Mouse (Mus musculus): ENCODE results near the gene Gm7534. TPM values are rescaled to one million over a fixed set of nuclear protein-coding genes. Genes with fewer than 3 reads are reported as not detected.
"Not testable (repeated sequence)": the region's sequence is repeated elsewhere in the genome, so short reads cannot be mapped to it uniquely, and the experiment has no call there.

Gene Gm7534
- polyA plus RNA-seq, 1 experiment from 2014 or later, result not detected

DNA sequence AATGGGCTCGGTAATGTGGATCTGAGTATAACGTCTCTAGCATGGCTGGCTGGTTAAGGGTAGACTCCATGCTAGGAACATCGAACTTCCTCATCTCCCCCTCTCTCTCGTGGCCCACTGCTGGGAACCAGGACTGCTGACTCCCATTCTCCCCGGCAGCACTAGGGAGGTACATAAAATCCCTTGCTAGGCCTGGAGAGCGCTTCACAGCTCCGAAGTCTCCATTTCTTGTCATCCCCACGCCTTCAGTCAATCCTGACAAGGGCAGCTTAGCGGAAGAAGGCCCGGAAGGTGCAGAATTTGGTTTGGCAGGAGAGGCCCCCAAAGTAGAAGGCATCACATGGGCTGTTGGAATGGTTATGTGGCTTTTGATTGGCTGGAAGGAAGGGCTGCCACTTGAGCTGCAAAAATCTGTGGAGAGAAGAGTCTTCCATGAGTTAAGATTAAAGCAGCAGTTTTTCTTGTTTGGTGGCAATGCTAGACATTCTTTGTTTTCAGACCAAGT lies 46.8 kb downstream of the Gm7534 start:
- H3K4me1 ChIP-seq (ENCODE audit: control insufficient read depth, insufficient read depth, low read length), result peaks cover 7% of the 10 kb centered on the region; the same call in 1 of the 2 replicates
- H3K4me3 ChIP-seq (ENCODE audit: low read length), result no peak overlapping the region
- no peak overlapping the region for H3K4me2 ChIP-seq (ENCODE audit: low read depth, low read length)
- H3K9me3 ChIP-seq (ENCODE audit: control insufficient read depth, low read length), result no peaks in the 10 kb centered on the region
- peaks cover 16% of the 10 kb centered on the region for H3K36me3 ChIP-seq (ENCODE audit: control insufficient read depth, insufficient read depth, low read length)
- 95% methylated on average over 10 of the region's 10 CpGs for WGBS
- H3K27me3 ChIP-seq (replicated peaks; ENCODE audit: control insufficient read depth, insufficient read depth, low read length), result no peaks in the 10 kb centered on the region
- H3K9ac ChIP-seq (ENCODE audit: low read depth, low read length), result no peak overlapping the region
- H3K27ac ChIP-seq (ENCODE audit: low read length), result no peak overlapping the region
- ATAC-seq, result no peak

DNA sequence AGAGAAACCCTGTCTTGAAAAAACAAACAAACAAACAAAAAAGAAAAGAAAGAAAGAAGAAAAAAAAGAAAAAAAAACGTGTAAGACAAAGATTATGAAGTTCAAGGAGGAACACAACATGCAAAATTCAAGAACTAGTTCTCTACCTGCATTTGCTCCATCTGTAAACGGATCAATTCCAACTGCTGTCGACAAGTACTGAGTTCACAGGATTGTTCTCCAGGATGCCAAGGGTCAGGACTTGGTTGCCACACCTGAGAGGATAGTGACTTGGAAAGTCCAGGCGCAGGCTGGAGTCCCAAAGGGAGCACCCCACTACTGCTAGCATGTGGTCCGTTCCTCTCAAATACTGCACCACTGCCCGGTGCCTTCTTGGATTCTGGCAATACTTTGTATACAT lies 47.3 kb downstream of the Gm7534 start:
- 88% methylated on average over 6 of the region's 6 CpGs for WGBS
- Histone ChIP-seq H3K4me2 (ENCODE audit: low read depth, low read length) (no peak overlapping the region), H3K9ac (ENCODE audit: low read depth, low read length) (no peak overlapping the region), H3K9me3 (ENCODE audit: control insufficient read depth, low read length) (no peaks in the 10 kb centered on the region), H3K27me3 (replicated peaks; ENCODE audit: control insufficient read depth, insufficient read depth, low read length) (no peaks in the 10 kb centered on the region), H3K4me1 (ENCODE audit: control insufficient read depth, insufficient read depth, low read length) (peaks cover 7% of the 10 kb centered on the region; the same call in 1 of the 2 replicates), H3K27ac (ENCODE audit: low read length) (no peak overlapping the region), H3K4me3 (ENCODE audit: low read length) (no peak overlapping the region), H3K36me3 (ENCODE audit: control insufficient read depth, insufficient read depth, low read length) (peaks cover 16% of the 10 kb centered on the region)
- ATAC-seq, result no peak

DNA sequence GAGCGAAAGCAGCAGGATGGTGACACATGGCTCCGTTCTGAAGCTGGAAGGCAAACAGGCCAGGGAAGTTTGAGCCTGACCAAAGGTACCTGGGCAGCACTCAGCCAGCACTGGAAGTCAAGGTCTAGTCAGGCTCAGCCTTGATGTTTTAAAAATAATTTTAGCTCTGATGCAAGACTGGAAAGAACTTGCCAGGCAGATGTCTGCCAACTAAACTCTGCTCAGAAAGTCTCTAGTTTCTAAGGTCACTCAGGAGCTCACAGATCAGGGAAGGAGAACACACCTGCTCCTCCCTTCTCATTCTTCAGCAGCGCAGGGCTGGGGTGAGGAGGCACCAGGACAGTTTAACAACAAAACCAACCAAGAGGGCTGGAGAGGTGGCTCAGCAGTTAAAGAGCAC lies 48.5 kb downstream of the Gm7534 start:
- H3K4me2 ChIP-seq (ENCODE audit: low read depth, low read length), result no peak overlapping the region
- no peak overlapping the region for H3K4me3 ChIP-seq (ENCODE audit: low read length)
- WGBS, result 96% methylated on average over 3 of the region's 3 CpGs
- ATAC-seq, result no peak
- peaks cover 7% of the 10 kb centered on the region; the same call in 1 of the 2 replicates for H3K4me1 ChIP-seq (ENCODE audit: control insufficient read depth, insufficient read depth, low read length)
- H3K9ac ChIP-seq (ENCODE audit: low read depth, low read length), result no peak overlapping the region
- H3K9me3 ChIP-seq (ENCODE audit: control insufficient read depth, low read length), result no peaks in the 10 kb centered on the region
- no peaks in the 10 kb centered on the region for H3K27me3 ChIP-seq (replicated peaks; ENCODE audit: control insufficient read depth, insufficient read depth, low read length)
- no peak overlapping the region for H3K27ac ChIP-seq (ENCODE audit: low read length)
- peaks cover 16% of the 10 kb centered on the region for H3K36me3 ChIP-seq (ENCODE audit: control insufficient read depth, insufficient read depth, low read length)

DNA sequence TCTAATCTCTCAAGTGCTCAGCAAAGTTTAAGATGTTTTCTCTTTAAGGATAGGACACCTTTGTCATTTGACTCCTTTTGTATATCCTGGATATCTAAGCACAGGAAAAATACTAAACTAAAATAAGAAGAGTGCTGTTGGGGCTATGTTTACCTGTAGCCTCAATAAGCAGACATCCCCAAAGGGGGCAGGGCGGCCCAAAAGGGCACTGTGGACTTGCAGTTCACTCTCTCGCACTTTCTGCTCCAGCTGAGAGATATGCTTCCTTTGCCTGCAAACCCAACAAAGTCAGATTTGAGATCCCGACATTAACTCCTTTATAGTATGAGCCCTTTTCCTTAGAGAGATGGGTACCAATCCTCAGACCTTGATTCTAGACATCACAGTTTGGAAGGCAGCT lies 49.1 kb downstream of the Gm7534 start:
- H3K9ac ChIP-seq (ENCODE audit: low read depth, low read length), result no peak overlapping the region
- H3K27me3 ChIP-seq (replicated peaks; ENCODE audit: control insufficient read depth, insufficient read depth, low read length), result no peaks in the 10 kb centered on the region
- no peak overlapping the region for H3K4me2 ChIP-seq (ENCODE audit: low read depth, low read length)
- 94% methylated on average over 3 of the region's 3 CpGs for WGBS
- no peak overlapping the region for H3K27ac ChIP-seq (ENCODE audit: low read length)
- H3K9me3 ChIP-seq (ENCODE audit: control insufficient read depth, low read length), result no peaks in the 10 kb centered on the region
- H3K4me3 ChIP-seq (ENCODE audit: low read length), result no peak overlapping the region
- H3K4me1 ChIP-seq (ENCODE audit: control insufficient read depth, insufficient read depth, low read length), result peaks cover 2% of the 10 kb centered on the region; the same call in 1 of the 2 replicates
- peaks cover 16% of the 10 kb centered on the region for H3K36me3 ChIP-seq (ENCODE audit: control insufficient read depth, insufficient read depth, low read length)
- no peak for ATAC-seq

DNA sequence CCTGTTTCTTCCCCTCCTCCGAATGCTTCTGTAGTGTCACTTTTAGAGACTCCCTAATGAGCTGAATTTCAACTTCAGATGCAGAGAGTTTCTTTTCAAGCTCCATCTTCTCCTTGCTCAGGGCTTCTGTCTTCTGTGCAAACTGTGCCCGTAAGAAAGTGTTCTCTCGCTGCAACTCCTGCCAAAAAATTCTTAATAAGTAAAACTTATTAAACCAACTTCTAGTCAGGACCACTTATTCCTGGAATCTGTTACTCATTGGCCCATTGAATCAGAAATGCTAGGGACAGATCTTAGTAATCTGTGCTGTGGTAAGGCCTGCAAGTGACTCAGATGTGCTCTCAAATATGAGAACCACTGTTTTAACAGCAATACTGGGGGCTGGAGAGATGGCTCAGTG lies 50.7 kb downstream of the Gm7534 start:
- Histone ChIP-seq H3K27me3 (replicated peaks; ENCODE audit: control insufficient read depth, insufficient read depth, low read length) (no peaks in the 10 kb centered on the region), H3K9ac (ENCODE audit: low read depth, low read length) (no peak overlapping the region), H3K4me1 (ENCODE audit: control insufficient read depth, insufficient read depth, low read length) (no peaks in the 10 kb centered on the region), H3K4me2 (ENCODE audit: low read depth, low read length) (no peak overlapping the region), H3K4me3 (ENCODE audit: low read length) (no peak overlapping the region), H3K9me3 (ENCODE audit: control insufficient read depth, low read length) (no peaks in the 10 kb centered on the region), H3K27ac (ENCODE audit: low read length) (no peak overlapping the region), H3K36me3 (ENCODE audit: control insufficient read depth, insufficient read depth, low read length) (peaks cover 16% of the 10 kb centered on the region)
- whole genome bisulfite sequencing, result 87% methylated on average over 3 of the region's 3 CpGs
- no peak for ATAC-seq

DNA sequence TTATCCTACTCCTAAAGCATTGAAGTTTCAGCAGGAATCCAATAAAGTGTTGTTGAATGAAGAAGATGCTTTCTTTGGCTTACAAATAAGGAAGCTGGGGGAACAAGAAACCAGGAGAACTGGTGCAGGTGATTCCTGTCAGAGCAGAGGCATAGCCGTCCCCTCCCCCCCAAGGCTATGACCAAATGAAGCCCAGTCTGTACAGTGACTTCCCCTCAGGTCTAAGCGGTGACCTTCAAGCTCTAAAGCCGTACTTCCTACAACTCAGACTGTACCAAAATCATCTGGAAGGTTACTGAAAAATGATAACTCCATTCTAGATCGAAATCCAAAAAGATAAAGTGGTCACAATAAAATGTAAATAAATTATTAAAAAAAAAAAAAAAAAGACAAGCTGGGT lies 53.4 kb downstream of the Gm7534 start:
- no peak for ATAC-seq
- Histone ChIP-seq H3K9ac (ENCODE audit: low read depth, low read length) (no peak overlapping the region), H3K4me2 (ENCODE audit: low read depth, low read length) (no peak overlapping the region), H3K4me3 (ENCODE audit: low read length) (no peak overlapping the region), H3K27me3 (replicated peaks; ENCODE audit: control insufficient read depth, insufficient read depth, low read length) (no peaks in the 10 kb centered on the region), H3K4me1 (ENCODE audit: control insufficient read depth, insufficient read depth, low read length) (no peaks in the 10 kb centered on the region), H3K36me3 (ENCODE audit: control insufficient read depth, insufficient read depth, low read length) (peaks cover 10% of the 10 kb centered on the region; the same call in 1 of the 2 replicates), H3K27ac (ENCODE audit: low read length) (no peak overlapping the region), H3K9me3 (ENCODE audit: control insufficient read depth, low read length) (no peaks in the 10 kb centered on the region)
- 87% methylated on average over 4 of the region's 4 CpGs for WGBS

DNA sequence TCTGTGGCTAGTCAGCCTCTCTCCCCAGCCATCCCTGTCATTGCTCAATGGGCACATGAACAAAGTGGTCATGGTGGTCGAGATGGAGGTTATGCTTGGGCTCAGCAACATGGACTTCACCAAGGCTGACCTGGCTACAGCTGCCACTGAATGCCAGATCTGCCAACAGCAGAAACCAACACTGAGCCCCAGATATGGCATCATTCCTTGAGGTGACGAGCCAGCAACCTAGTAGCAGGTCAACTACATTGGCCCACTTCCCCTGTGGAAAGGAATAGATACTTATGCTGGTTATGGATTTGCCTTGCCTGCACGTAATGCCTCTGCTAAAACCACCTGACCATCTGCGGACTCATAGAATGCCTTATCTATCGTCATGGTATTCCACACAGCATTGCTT lies 58.5 kb downstream of the Gm7534 start:
- H3K27me3 ChIP-seq (replicated peaks; ENCODE audit: control insufficient read depth, insufficient read depth, low read length); H3K4me3 ChIP-seq (ENCODE audit: low read length); ATAC-seq; H3K9me3 ChIP-seq (ENCODE audit: control insufficient read depth, low read length); H3K4me1 ChIP-seq (ENCODE audit: control insufficient read depth, insufficient read depth, low read length); H3K9ac ChIP-seq (ENCODE audit: low read depth, low read length); H3K27ac ChIP-seq (ENCODE audit: low read length); H3K36me3 ChIP-seq (ENCODE audit: control insufficient read depth, insufficient read depth, low read length); H3K4me2 ChIP-seq (ENCODE audit: low read depth, low read length): not testable (repeated sequence)
- WGBS, result 92% methylated on average over 5 of the region's 5 CpGs

Other genes starting within 250 kb of the Gm7534 start
- 1,469 and 1,670 TPM in 2 replicates for gene Hmgn2, start 234.4 kb downstream of the Gm7534 start, polyA plus RNA-seq (2015; fragmentation: Nextera tagmentation; extraction: Ambion mirVana)
- 41.3 and 45.4 TPM in 2 replicates for gene Dhdds, start 202.1 kb downstream of the Gm7534 start, polyA plus RNA-seq (2015; fragmentation: Nextera tagmentation; extraction: Ambion mirVana)
- 0.10 TPM in 2 replicates for gene Lin28a, start 184.2 kb downstream of the Gm7534 start, polyA plus RNA-seq (2015; fragmentation: Nextera tagmentation; extraction: Ambion mirVana)
- not detected in 2 replicates for gene Zfp683, start 149.2 kb downstream of the Gm7534 start, polyA plus RNA-seq (2015; fragmentation: Nextera tagmentation; extraction: Ambion mirVana)
- gene Crybg2, start 142.2 kb downstream of the Gm7534 start, polyA plus RNA-seq (2015; fragmentation: Nextera tagmentation; extraction: Ambion mirVana), result 22.3 and 22.9 TPM in 2 replicates
- 27.8 and 28.4 TPM in 2 replicates for gene Cd52, start 107.9 kb downstream of the Gm7534 start, polyA plus RNA-seq (2015; fragmentation: Nextera tagmentation; extraction: Ambion mirVana)
- 4.3 and 5.6 TPM in 2 replicates for gene Ubxn11, start 100.4 kb downstream of the Gm7534 start, polyA plus RNA-seq (2015; fragmentation: Nextera tagmentation; extraction: Ambion mirVana)
- gene Sh3bgrl3, start 74.2 kb downstream of the Gm7534 start, polyA plus RNA-seq (2015; fragmentation: Nextera tagmentation; extraction: Ambion mirVana), result 428 and 452 TPM in 2 replicates
- 112 and 125 TPM in 2 replicates for gene Cep85, start 15.9 kb downstream of the Gm7534 start, polyA plus RNA-seq (2015; fragmentation: Nextera tagmentation; extraction: Ambion mirVana)
- 0.37 and 0.60 TPM in 2 replicates for gene Catsper4, start 24.4 kb upstream of the Gm7534 start, polyA plus RNA-seq (2015; fragmentation: Nextera tagmentation; extraction: Ambion mirVana)
- gene Cnksr1, start 35.4 kb upstream of the Gm7534 start, polyA plus RNA-seq (2015; fragmentation: Nextera tagmentation; extraction: Ambion mirVana), result 16.9 and 18.3 TPM in 2 replicates
- gene E130218I03Rik, start 40.7 kb upstream of the Gm7534 start, polyA plus RNA-seq (2015; fragmentation: Nextera tagmentation; extraction: Ambion mirVana), result 0.28 and 0.34 TPM in 2 replicates
- 13.0 and 14.5 TPM in 2 replicates for gene Zfp593, start 42.6 kb upstream of the Gm7534 start, polyA plus RNA-seq (2015; fragmentation: Nextera tagmentation; extraction: Ambion mirVana)
- gene Gm30191, start 43.9 kb upstream of the Gm7534 start, polyA plus RNA-seq (2015; fragmentation: Nextera tagmentation; extraction: Ambion mirVana), result not detected in 2 replicates
- 3.6 and 5.0 TPM in 2 replicates for gene Grrp1, start 51.1 kb upstream of the Gm7534 start, polyA plus RNA-seq (2015; fragmentation: Nextera tagmentation; extraction: Ambion mirVana)
- gene Pdik1l, start 84.9 kb upstream of the Gm7534 start, polyA plus RNA-seq (2015; fragmentation: Nextera tagmentation; extraction: Ambion mirVana), result 14.0 and 16.5 TPM in 2 replicates
- gene Trim63, start 112.1 kb upstream of the Gm7534 start, polyA plus RNA-seq (2015; fragmentation: Nextera tagmentation; extraction: Ambion mirVana), result 1.3 and 1.9 TPM in 2 replicates
- 7.4 and 10.6 TPM in 2 replicates for gene Slc30a2, start 140.2 kb upstream of the Gm7534 start, polyA plus RNA-seq (2015; fragmentation: Nextera tagmentation; extraction: Ambion mirVana)
- gene Extl1, start 180.8 kb upstream of the Gm7534 start, polyA plus RNA-seq (2015; fragmentation: Nextera tagmentation; extraction: Ambion mirVana), result 1.6 and 1.7 TPM in 2 replicates
- 61.6 and 69.2 TPM in 2 replicates for gene Pafah2, start 193.3 kb upstream of the Gm7534 start, polyA plus RNA-seq (2015; fragmentation: Nextera tagmentation; extraction: Ambion mirVana)